Mouse (Mus musculus) heart, adult 8-10 months (tissue): ENCODE data around the gene Psmb11. TPM values are rescaled to one million over a fixed set of nuclear protein-coding genes. Genes with fewer than 3 reads are reported as not detected.
A peak's percentile ranks its signal among the peaks of the same experiment; 100 is the strongest.

Experiments
- DNase-seq: peaks from one replicate; pipeline ENCODE4 v3.0.0; 2022; ENCODE audit warnings: low spot score
- total RNA-seq, 4 experiments: library from RNA; stranded (reverse); gene quantifications; 2 replicates each; pipeline ENCODE4 v1.2.4; 2022

Gene Psmb11
- total RNA-seq, 4 experiments from 2014 or later, result not detected

DNA sequence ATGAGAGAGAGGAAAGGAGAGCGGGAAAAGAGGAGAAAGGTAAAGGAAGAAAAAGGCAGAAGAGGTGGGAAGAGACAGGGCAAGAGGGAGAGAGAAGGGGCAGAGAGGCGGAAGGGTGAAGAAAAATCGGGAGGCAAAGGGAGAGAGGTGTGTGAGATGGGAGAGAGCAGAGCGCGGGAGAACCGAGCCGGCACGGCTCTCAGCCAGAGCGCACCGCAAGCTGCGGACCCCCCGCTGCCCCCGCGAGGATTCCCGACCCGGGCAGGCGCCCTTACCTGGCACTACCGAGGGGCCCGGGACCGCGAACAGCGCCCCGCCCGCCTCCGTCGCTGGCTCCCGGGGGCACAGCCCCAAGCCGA is 19.7 kb downstream of the Psmb11 start, which contains the start of gene Gm17606:
Gene Gm17606, plus strand, starts transcription at position 7 of the 359 bp plus-strand sequence.
- no peak for DNase-seq

GRCm38 (mm10) chr14:54641305-54641969 is 20.2 kb downstream of the Psmb11 start, which contains the start of gene Cdh24:
Cdh24 (minus strand) TSS chr14:54641364.
- DNase-seq, result peak; percentile 73

- DNase-seq, result no peak
Measured at GRCm38 (mm10) chr14:54642224-54642944, 21.2 kb downstream of the Psmb11 start.

- DNase-seq, result no peak
Measured at GRCm38 (mm10) chr14:54643011-54643410, 21.8 kb downstream of the Psmb11 start.

GRCm38 (mm10) chr14:54644294-54644693 is 23.1 kb downstream of the Psmb11 start:
- no peak for DNase-seq

DNA sequence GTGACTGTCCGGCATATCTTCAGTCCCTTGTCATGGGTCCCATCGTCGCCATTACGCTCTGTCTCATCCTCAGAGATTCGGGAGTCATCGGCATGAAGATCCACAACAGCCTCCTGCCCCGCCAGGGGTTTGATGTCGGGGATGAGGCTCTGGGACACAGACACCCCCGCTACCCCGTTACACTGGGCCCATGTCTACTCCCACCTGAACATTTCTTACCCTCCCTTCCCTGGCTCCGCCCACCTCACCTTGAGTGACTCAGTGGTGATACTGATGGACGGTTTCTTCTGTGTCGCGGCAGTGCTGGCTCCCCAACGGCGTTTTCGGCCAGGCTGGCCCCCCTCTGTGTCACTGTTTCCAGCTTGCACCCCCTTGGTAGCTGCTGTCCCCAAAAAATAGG is 25.2 kb downstream of the Psmb11 start:
- DNase-seq, result no peak

- no peak for DNase-seq
Measured at GRCm38 (mm10) chr14:54646898-54647636, 25.8 kb downstream of the Psmb11 start.

- DNase-seq, result no peak
Measured at GRCm38 (mm10) chr14:54647900-54648299, 26.7 kb downstream of the Psmb11 start.

DNA sequence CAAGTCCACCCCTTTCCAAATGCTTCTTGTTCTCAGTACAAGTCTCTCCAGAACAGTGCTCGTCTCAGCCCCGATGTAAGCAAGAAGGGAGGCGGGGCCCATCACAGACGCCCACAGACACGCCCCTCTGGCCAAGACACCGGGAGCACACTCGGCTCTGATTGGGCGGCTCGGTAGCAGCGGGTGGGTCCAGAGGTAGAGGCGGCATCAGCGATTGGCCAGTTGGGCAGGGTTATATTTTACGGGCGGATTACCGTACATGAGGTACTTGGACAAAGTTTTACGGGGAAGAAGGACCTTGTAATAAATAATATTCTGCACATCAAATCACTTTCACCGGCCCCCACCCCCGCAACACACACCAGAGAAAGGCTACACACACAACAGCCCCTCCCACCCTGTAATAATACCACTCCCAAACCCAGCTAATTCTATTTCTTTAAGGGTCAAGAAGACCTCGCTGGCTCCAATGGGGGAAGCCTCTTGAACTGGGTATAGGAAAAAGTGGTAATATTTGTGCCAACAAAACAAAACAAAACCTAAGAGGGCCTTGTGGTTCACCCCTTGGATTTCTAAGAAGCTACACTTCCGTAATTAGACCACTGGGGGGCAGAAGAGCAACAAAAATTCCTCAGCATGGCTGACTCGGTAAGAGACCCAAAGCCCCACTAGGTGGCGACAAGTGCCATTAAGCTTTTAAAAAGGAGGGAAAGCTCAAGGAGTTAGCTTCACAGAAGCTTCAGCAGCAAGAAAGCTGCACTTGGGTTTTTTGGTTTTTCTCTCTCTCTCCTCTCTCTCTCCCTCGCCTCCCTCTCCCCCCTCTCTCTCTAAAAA is 29.6 kb downstream of the Psmb11 start:
- peak; percentile 89 for DNase-seq

DNA sequence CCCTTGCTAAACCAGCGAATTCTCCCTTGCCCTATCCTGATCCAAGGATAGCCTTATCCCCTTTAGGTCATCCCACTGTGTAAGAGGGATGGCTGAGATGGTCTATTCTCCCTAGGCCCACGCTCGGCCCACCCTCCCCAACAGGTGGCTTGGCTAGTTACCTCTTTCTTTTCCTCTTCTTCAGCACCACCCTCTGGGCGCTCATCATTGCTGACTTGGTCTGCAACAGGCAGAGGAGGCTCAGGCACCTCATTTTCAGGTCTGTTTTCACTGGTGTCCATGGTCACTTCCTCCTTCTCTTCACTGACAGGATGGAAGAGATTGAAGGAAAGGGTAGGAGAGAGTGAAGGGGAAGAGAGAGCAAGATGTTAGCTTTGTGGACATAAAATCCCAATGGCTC is 30.3 kb downstream of the Psmb11 start:
- DNase-seq, result no peak

DNA sequence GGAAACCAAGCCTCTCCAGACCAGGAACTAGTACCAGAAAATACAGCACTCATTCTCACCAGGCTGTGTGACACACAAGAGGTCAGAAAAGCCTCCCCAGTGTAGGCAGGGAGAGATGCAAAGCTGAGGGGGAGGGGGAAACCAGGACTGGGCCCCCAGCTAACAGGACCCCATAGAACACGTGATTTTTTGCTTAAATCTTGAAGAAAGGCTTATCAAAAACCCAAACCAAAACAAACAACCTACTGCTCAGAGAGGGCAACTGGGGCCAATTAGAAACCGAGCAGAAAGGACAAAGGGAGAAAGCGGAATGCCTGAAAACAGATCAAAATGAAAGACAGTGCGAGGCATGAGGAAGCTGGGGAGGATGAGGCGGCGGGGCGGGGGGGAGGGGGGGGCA is 31.6 kb downstream of the Psmb11 start:
- DNase-seq, result no peak

- DNase-seq, result peak; percentile 85
Measured at GRCm38 (mm10) chr14:54653496-54653895, 32.3 kb downstream of the Psmb11 start.

DNA sequence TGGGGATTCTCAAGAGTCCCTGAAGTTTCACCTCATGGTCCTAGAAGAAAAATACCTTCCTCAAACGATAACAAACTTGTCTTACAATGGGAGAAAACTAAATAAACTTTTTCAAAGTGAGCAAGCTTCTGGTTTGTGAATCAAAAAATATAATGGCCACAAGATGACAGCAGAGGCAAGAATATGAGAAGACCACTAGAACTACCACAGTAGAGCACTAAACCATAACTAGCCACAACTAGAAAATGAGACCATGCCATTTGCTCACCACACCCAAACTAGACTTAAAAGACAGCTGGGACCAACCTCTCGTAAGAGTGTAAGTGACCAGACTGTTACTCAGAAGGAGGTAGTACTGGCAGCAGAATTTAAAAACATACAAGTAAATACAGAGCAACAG is 38.8 kb downstream of the Psmb11 start:
- no peak for DNase-seq

DNA sequence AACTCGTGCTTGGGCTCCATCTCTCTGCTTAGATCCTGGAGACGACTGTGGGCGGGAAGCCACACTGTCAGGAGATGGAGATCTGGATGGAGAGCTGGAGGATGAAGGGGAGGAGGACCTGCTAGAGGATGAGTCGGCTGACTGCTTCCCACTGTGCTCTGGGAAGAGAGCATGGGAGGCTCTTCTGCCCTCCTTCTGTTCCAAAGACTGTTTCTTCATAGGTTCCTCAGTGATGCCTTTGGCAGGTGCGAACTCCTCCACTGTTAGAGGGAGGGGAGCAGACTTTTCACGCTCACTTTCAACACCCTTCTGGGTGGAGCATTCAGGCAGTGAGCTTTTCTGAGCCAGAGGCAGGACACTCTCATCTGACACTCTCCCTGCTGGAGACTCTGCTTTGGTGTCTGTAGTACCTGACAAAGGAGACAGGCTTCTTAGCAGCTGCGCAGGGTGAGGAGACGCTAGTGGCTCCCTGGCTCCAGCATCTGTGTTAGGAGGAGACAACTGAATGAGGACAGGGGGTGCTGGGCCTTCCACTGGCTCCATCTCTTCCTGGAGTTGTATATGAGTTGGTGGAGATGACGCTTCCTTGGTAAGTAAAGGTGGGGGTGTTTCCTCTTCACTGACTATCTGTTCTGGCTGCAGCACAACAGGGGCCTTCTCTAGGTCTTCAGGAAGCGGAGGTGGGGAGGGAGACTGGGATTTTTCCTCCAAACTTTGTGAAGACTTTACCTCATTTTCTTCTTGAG is 43.4 kb downstream of the Psmb11 start:
- DNase-seq, result no peak

- peak; percentile 40 for DNase-seq
Measured at GRCm38 (mm10) chr14:54669381-54669780, 48.1 kb downstream of the Psmb11 start.

DNA sequence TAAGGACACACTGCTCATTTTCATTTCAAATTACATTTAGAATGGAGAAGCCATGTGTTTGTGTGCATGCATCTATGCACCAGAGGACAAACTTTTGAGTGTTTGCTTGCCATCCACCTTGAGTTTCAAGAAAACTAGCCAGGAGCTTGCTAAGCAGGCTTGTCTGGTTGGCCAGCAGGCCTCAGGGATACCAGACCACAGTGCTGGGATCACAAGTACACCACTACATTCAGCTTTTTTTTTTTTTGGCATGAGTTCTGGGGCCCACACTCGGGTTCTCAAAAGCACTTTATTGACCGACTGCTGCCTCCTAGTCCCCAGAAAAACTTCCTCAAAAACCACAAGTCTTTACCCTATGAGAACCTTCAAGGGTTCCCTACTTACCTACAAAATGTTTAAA is 53.1 kb downstream of the Psmb11 start:
- no peak for DNase-seq

DNA sequence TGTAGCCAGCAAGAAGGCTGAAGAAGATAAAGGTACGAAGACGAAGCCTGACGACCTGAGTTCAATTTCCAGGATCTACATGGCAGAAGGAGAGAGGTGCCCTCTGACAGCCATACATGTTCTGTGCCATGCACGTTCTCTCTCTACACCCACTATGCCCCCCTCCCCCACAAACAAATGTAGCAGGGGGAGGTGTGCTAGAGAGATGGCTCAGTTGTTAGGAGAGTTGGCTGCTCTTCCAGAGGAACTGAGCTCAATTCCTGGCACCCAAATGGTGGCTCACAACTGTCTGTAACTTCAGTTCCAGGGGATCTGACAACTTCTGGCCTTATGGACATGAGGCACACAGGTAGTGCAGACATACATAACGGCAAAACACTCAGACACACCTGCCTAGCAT is 55.1 kb downstream of the Psmb11 start:
- DNase-seq, result no peak

- DNase-seq, result no peak
Measured at GRCm38 (mm10) chr14:54678657-54679304, 57.5 kb downstream of the Psmb11 start.
